Mouse (Mus musculus) heart, postnatal 4 days (tissue): ENCODE measurements around the gene Sprr2a1. TPM values are rescaled to one million over a fixed set of nuclear protein-coding genes. Genes with fewer than 3 reads are reported as not detected.
"Not testable (repeated sequence)": the region's sequence is repeated elsewhere in the genome, so short reads cannot be mapped to it uniquely, and the experiment has no call there.

Experiments
- DNase-seq: peaks from one replicate; pipeline ENCODE4 v3.0.0; 2021
- total RNA-seq, 2 experiments: library from RNA; stranded (reverse); gene quantifications; 2 replicates each; pipeline ENCODE4 v1.2.3; 2021

The Sprr2a1 gene
- under 1 TPM in 1 of 2 experiments, not detected in 1; 0.19 TPM for total RNA-seq

- not testable (repeated sequence) for DNase-seq
Measured at GRCm38 (mm10) chr3:92215569-92215968, at the start of gene Sprr2a1, which contains the start of gene Sprr2a2. Gene Sprr2a1 (plus strand): TSS chr3:92215799. Gene Sprr2a2 (plus strand): TSS chr3:92215920.

GRCm38 (mm10) chr3:92169847-92170246 lies 45.8 kb upstream of the Sprr2a1 start:
- no peak for DNase-seq

GRCm38 (mm10) chr3:92176880-92177279 lies 38.7 kb upstream of the Sprr2a1 start:
- DNase-seq = no peak

GRCm38 (mm10) chr3:92195512-92196200 lies 19.9 kb upstream of the Sprr2a1 start:
- DNase-seq = no peak

GRCm38 (mm10) chr3:92211133-92211925 lies 4.3 kb upstream of the Sprr2a1 start:
- not testable (repeated sequence) for DNase-seq

- not testable (repeated sequence) for DNase-seq
Measured at GRCm38 (mm10) chr3:92212059-92212458, 3.5 kb upstream of the Sprr2a1 start.

GRCm38 (mm10) chr3:92213651-92214050 lies 1.9 kb upstream of the Sprr2a1 start:
- not testable (repeated sequence) for DNase-seq

GRCm38 (mm10) chr3:92219031-92219430 lies 3.4 kb downstream of the Sprr2a1 start:
- not testable (repeated sequence) for DNase-seq

- not testable (repeated sequence) for DNase-seq
Measured at GRCm38 (mm10) chr3:92223708-92224107, 8.1 kb downstream of the Sprr2a1 start.

GRCm38 (mm10) chr3:92227410-92227809 lies 11.8 kb downstream of the Sprr2a1 start:
- not testable (repeated sequence) for DNase-seq

- DNase-seq = not testable (repeated sequence)
Measured at GRCm38 (mm10) chr3:92236463-92237189, 21.0 kb downstream of the Sprr2a1 start.

- DNase-seq = not testable (repeated sequence)
Measured at GRCm38 (mm10) chr3:92238736-92239135, 23.1 kb downstream of the Sprr2a1 start.

GRCm38 (mm10) chr3:92239197-92239596 lies 23.6 kb downstream of the Sprr2a1 start:
- DNase-seq = not testable (repeated sequence)

- not testable (repeated sequence) for DNase-seq
Measured at GRCm38 (mm10) chr3:92244833-92245232, 29.2 kb downstream of the Sprr2a1 start.

GRCm38 (mm10) chr3:92246245-92246644 lies 30.6 kb downstream of the Sprr2a1 start:
- DNase-seq = not testable (repeated sequence)

GRCm38 (mm10) chr3:92248494-92248893 lies 32.9 kb downstream of the Sprr2a1 start:
- DNase-seq = not testable (repeated sequence)

GRCm38 (mm10) chr3:92250450-92250849 lies 34.9 kb downstream of the Sprr2a1 start:
- not testable (repeated sequence) for DNase-seq

GRCm38 (mm10) chr3:92253860-92254259 lies 38.3 kb downstream of the Sprr2a1 start:
- DNase-seq = not testable (repeated sequence)

GRCm38 (mm10) chr3:92258526-92258925 lies 42.9 kb downstream of the Sprr2a1 start:
- DNase-seq = not testable (repeated sequence)

- DNase-seq = not testable (repeated sequence)
Measured at GRCm38 (mm10) chr3:92263462-92263861, 47.9 kb downstream of the Sprr2a1 start.
